Mouse (Mus musculus) neural tube, embryonic 11.5 days (tissue): ENCODE measurements around the gene Gkap1. TPM values are rescaled to one million over a fixed set of nuclear protein-coding genes. Genes with fewer than 3 reads are reported as not detected.

ENCODE experiments used
- ATAC-seq: fragments of 200-750 bp; cut with Nextera tagmentation; 2 replicates; pipeline ENCODE4 v1.8.0; 2017; ENCODE audit warnings: moderate number of reproducible peaks, mild to moderate bottlenecking, moderate TSS enrichment, moderate library complexity; ENCODE audit not compliant: insufficient read depth, low FRiP score, low TSS enrichment
- DNase-seq: peaks from one replicate; pipeline ENCODE4 v3.0.0-alpha.2; 2015; ENCODE audit warnings: low spot score
- H3K27ac ChIP-seq: fragments of 300-500 bp; sonication (generic); 2 replicates; pipeline ENCODE4 v1.5.1; 2014; ENCODE audit warnings: low read depth, mild to moderate bottlenecking, low read length
- H3K27me3 ChIP-seq: fragments of 300-500 bp; sonication (generic); 2 replicates; pipeline ENCODE4 v1.6.1; 2014; ENCODE audit warnings: mild to moderate bottlenecking, low read length, mixed read lengths; ENCODE audit not compliant: control insufficient read depth, insufficient read depth
- H3K36me3 ChIP-seq: fragments of 300-500 bp; sonication (generic); 2 replicates; pipeline ENCODE4 v1.6.1; 2014; ENCODE audit warnings: mild to moderate bottlenecking, low read length, moderate library complexity, mixed read lengths; ENCODE audit not compliant: control insufficient read depth, insufficient read depth
- H3K4me1 ChIP-seq: fragments of 300-500 bp; sonication (generic); 2 replicates; pipeline ENCODE4 v1.6.1; 2014; ENCODE audit warnings: low read length, mixed read lengths; ENCODE audit not compliant: control insufficient read depth, insufficient read depth
- H3K4me2 ChIP-seq: fragments of 300-500 bp; sonication (generic); 2 replicates; pipeline ENCODE4 v1.6.1; 2014; ENCODE audit warnings: low read depth, mild to moderate bottlenecking, moderate library complexity
- H3K4me3 ChIP-seq: fragments of 300-500 bp; sonication (generic); 2 replicates; pipeline ENCODE4 v1.5.1; 2014; ENCODE audit warnings: low read depth, low read length
- H3K9ac ChIP-seq: fragments of 300-500 bp; sonication (generic); 2 replicates; pipeline ENCODE4 v1.6.1; 2014; ENCODE audit warnings: mild to moderate bottlenecking, low read length
- H3K9me3 ChIP-seq: fragments of 300-500 bp; sonication (generic); 2 replicates; pipeline ENCODE4 v1.6.1; 2016; ENCODE audit warnings: low read length; ENCODE audit not compliant: control insufficient read depth
- WGBS: fragments of 180-500 bp; shearing (Covaris S2); extraction: QIAGEN DNeasy Blood & Tissue Kit; methylation state at CpG from one replicate; pipeline ENCODE4 v1.1.7; 2014; 5-methylcytosine and 5-hydroxymethylcytosine counted together
- polyA plus RNA-seq: library from polyadenylated mRNA; unstranded; fragments of >200 nt; fragmentation: Nextera tagmentation; extraction: Ambion mirVana; gene quantifications from 2 replicates; pipeline ENCODE4 v1.2.1, GENCODE M21; 2014

Gene Gkap1
- polyA plus RNA-seq: 40.4 and 44.9 TPM in 2 replicates

- ATAC-seq (no peak), DNase-seq (no peak)
- WGBS: 78% methylated on average over 8 of the region's 8 CpGs
- no peaks in the 10 kb centered on the region for H3K27me3 ChIP-seq
- H3K4me3 ChIP-seq: peak within 1 kb of the TSS; percentile 88
- H3K9me3 ChIP-seq: no peaks in the 10 kb centered on the region
- H3K27ac ChIP-seq: peak within 1 kb of the TSS; percentile 82
- H3K9ac ChIP-seq: peak within 1 kb of the TSS; percentile 88
- peak within 1 kb of the TSS; percentile 74 for H3K4me2 ChIP-seq
- no peaks in the 10 kb centered on the region for H3K36me3 ChIP-seq
- H3K4me1 ChIP-seq: peaks cover 4% of the 10 kb centered on the region; the same call in 1 of the 2 replicates
These were observed at the start of gene Gkap1 for GRCm38 (mm10) chr13:58275599-58275998. TSS of gene Gkap1 (minus strand) at chr13:58275699.

- Histone ChIP-seq H3K27me3 (no peaks in the 10 kb centered on the region), H3K4me2 (no peak overlapping the region), H3K4me3 (no peak overlapping the region), H3K36me3 (no peaks in the 10 kb centered on the region), H3K27ac (no peak overlapping the region), H3K4me1 (no peaks in the 10 kb centered on the region), H3K9me3 (no peaks in the 10 kb centered on the region), H3K9ac (no peak overlapping the region)
- 73% methylated on average over 2 of the region's 2 CpGs for WGBS
- ATAC-seq (no peak), DNase-seq (no peak)
These were observed 42.3 kb upstream of the Gkap1 start for GRCm38 (mm10) chr13:58317768-58318167.

GRCm38 (mm10) chr13:58314991-58315390 lies 39.5 kb upstream of the Gkap1 start:
- Histone ChIP-seq H3K36me3 (no peaks in the 10 kb centered on the region), H3K9ac (no peak overlapping the region), H3K27me3 (no peaks in the 10 kb centered on the region), H3K4me1 (no peaks in the 10 kb centered on the region), H3K9me3 (no peaks in the 10 kb centered on the region), H3K4me2 (no peak overlapping the region), H3K27ac (no peak overlapping the region), H3K4me3 (no peak overlapping the region)
- no peak for DNase-seq
- WGBS: 63% methylated on average over 6 of the region's 6 CpGs
- ATAC-seq: no peak

GRCm38 (mm10) chr13:58313758-58314157 lies 38.3 kb upstream of the Gkap1 start:
- 73% methylated on average over 3 of the region's 3 CpGs for WGBS

GRCm38 (mm10) chr13:58311351-58311750 lies 35.9 kb upstream of the Gkap1 start:
- Histone ChIP-seq H3K27me3 (no peaks in the 10 kb centered on the region), H3K36me3 (no peaks in the 10 kb centered on the region), H3K9me3 (no peaks in the 10 kb centered on the region), H3K27ac (no peak overlapping the region), H3K4me1 (no peaks in the 10 kb centered on the region), H3K4me2 (no peak overlapping the region), H3K9ac (no peak overlapping the region), H3K4me3 (no peak overlapping the region)
- 54% methylated on average over 3 of the region's 3 CpGs for WGBS
- no peak for ATAC-seq
- no peak for DNase-seq

More at GRCm38 (mm10) chr13:58313758-58314157, 38.3 kb upstream of the Gkap1 start:
- Histone ChIP-seq H3K9me3 (no peaks in the 10 kb centered on the region), H3K27me3 (no peaks in the 10 kb centered on the region), H3K36me3 (no peaks in the 10 kb centered on the region), H3K4me1 (no peaks in the 10 kb centered on the region), H3K27ac (no peak overlapping the region), H3K9ac (no peak overlapping the region), H3K4me2 (no peak overlapping the region), H3K4me3 (no peak overlapping the region)
- no peak for ATAC-seq
- DNase-seq: no peak

GRCm38 (mm10) chr13:58309499-58309898 lies 34.0 kb upstream of the Gkap1 start:
- no peak for ATAC-seq
- 72% methylated on average over 8 of the region's 8 CpGs for WGBS
- Histone ChIP-seq H3K4me1 (no peaks in the 10 kb centered on the region), H3K27me3 (no peaks in the 10 kb centered on the region), H3K27ac (no peak overlapping the region), H3K9me3 (no peaks in the 10 kb centered on the region), H3K36me3 (no peaks in the 10 kb centered on the region), H3K4me2 (no peak overlapping the region), H3K9ac (no peak overlapping the region), H3K4me3 (no peak overlapping the region)
- peak; percentile 23 for DNase-seq

GRCm38 (mm10) chr13:58307453-58307852 lies 32.0 kb upstream of the Gkap1 start:
- H3K27me3 ChIP-seq: no peaks in the 10 kb centered on the region
- H3K9ac ChIP-seq: no peak overlapping the region
- no peak overlapping the region for H3K4me2 ChIP-seq
- ATAC-seq: no peak
- H3K4me3 ChIP-seq: no peak overlapping the region
- H3K27ac ChIP-seq: no peak overlapping the region
- no peak for DNase-seq
- H3K4me1 ChIP-seq: no peaks in the 10 kb centered on the region
- 92% methylated on average over 5 of the region's 5 CpGs for WGBS
- no peaks in the 10 kb centered on the region for H3K36me3 ChIP-seq
- H3K9me3 ChIP-seq: no peaks in the 10 kb centered on the region

GRCm38 (mm10) chr13:58305230-58305629 lies 29.7 kb upstream of the Gkap1 start:
- Histone ChIP-seq H3K27me3 (no peaks in the 10 kb centered on the region), H3K4me2 (no peak overlapping the region), H3K9ac (no peak overlapping the region), H3K36me3 (no peaks in the 10 kb centered on the region), H3K4me3 (no peak overlapping the region), H3K27ac (no peak overlapping the region), H3K4me1 (no peaks in the 10 kb centered on the region), H3K9me3 (no peaks in the 10 kb centered on the region)
- ATAC-seq (no peak), DNase-seq (no peak)
- 86% methylated on average over 2 of the region's 2 CpGs for WGBS

GRCm38 (mm10) chr13:58302421-58303145 lies 27.1 kb upstream of the Gkap1 start:
- Histone ChIP-seq H3K4me3 (no peak overlapping the region), H3K27me3 (no peaks in the 10 kb centered on the region), H3K9ac (no peak overlapping the region), H3K36me3 (no peaks in the 10 kb centered on the region), H3K27ac (no peak overlapping the region), H3K4me2 (no peak overlapping the region), H3K4me1 (no peaks in the 10 kb centered on the region), H3K9me3 (no peaks in the 10 kb centered on the region)
- no peak for DNase-seq
- WGBS: 73% methylated on average over 9 of the region's 9 CpGs
- no peak for ATAC-seq
